Mouse (Mus musculus) large intestine, adult 2 months (tissue): ENCODE results near the gene Gm17490. TPM values are rescaled to one million over a fixed set of nuclear protein-coding genes. Genes with fewer than 3 reads are reported as not detected.
"Not testable (repeated sequence)": the region's sequence is repeated elsewhere in the genome, so short reads cannot be mapped to it uniquely, and the experiment has no call there.

ENCODE experiments used
- DNase-seq: peaks from one replicate; pipeline ENCODE4 v3.0.0-alpha.2; 2012; ENCODE audit warnings: low read depth, low spot score
- WGBS: fragments of 180-500 bp; shearing (Covaris S2); methylation state at CpG from one replicate; pipeline ENCODE4 v1.1.7; 2018; 5-methylcytosine and 5-hydroxymethylcytosine counted together
- polyA plus RNA-seq: library from polyadenylated mRNA; depleted of rRNA; stranded (reverse); fragments of >200 nt; gene quantifications from 2 replicates; pipeline ENCODE4 v1.2.3, GENCODE M21; 2012

Gm17490 gene
- polyA plus RNA-seq, 1 experiment = not detected

GRCm38 (mm10) chr2:11636138-11636480, 10.0 kb upstream of the Gm17490 start:
- no peak for DNase-seq
- WGBS = 62% methylated on average over 3 of the region's 3 CpGs

DNA sequence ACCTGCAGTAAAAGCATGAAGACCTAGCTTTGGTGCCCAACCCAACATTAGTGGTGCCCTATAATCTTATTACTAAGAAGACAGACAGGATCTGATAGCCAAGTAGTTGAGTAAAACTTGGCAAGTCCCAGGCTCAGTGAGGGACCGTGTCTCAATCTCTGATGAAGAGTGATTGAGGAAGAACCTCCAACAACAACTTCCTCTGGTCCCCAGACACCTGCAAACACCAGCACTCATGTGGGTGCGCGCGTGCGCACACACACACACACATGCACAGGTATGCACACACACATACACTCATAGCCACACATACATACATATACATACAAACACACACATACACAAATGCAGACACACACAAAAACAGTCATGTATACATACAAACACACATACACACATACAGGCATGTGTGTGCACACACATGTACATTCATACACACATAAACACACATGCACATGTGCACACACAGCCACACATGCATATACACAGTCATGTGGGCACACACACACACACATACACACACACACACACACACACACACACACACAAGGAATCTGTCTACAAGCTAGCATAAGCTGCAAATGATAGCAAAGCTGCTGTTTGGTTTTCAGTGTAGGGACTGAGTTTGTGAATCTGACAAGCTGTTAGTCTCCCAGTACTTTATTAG, 9.5 kb upstream of the Gm17490 start:
- DNase-seq = no peak
- 90% methylated on average over 5 of the region's 5 CpGs for WGBS

GRCm38 (mm10) chr2:11635035-11635434, 9.0 kb upstream of the Gm17490 start:
- DNase-seq = no peak
- 87% methylated on average over 6 of the region's 6 CpGs for WGBS

GRCm38 (mm10) chr2:11623726-11624125, 2.3 kb downstream of the Gm17490 start:
- DNase-seq = no peak
- WGBS = 82% methylated on average over 2 of the region's 2 CpGs

- WGBS = 89% methylated on average over 8 of the region's 8 CpGs
- DNase-seq = no peak
Measured at GRCm38 (mm10) chr2:11623173-11623572, 2.9 kb downstream of the Gm17490 start.

- no peak for DNase-seq
- 84% methylated on average over 2 of the region's 2 CpGs for WGBS
Measured at GRCm38 (mm10) chr2:11619598-11619997, 6.5 kb downstream of the Gm17490 start.

- no peak for DNase-seq
- 92% methylated on average over 9 of the region's 9 CpGs for WGBS
Measured at GRCm38 (mm10) chr2:11616846-11617245, 9.2 kb downstream of the Gm17490 start.

DNA sequence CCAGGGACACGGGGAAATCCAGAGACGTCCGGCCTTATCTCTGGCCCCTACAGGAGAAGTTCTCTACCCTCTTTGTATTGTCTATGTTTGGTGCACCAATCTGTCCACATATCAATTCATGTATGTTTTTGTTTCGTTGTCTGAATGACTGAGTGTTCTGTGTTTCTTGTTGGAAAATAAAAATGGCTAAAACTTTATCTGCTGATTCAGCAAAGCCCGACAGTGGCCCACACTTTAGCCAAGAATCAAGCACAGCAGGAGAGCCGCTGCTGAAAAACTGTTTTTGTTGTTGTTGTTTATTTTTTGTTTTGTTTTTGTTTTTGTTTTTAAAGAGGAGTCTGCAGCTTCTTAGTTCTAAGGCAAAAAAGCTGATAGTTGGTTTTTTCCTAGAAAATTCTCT, 13.1 kb downstream of the Gm17490 start:
- WGBS = 86% methylated on average over 6 of the region's 6 CpGs
- DNase-seq = not testable (repeated sequence)

- WGBS = 58% methylated on average over 4 of the region's 4 CpGs
- DNase-seq = not testable (repeated sequence)
Measured at GRCm38 (mm10) chr2:11606718-11607117, 19.3 kb downstream of the Gm17490 start.

- no peak for DNase-seq
Measured at GRCm38 (mm10) chr2:11604911-11605310, 21.2 kb downstream of the Gm17490 start.

GRCm38 (mm10) chr2:11604053-11604452, 22.0 kb downstream of the Gm17490 start, which contains the start of gene Rbm17:
Rbm17 (minus strand) TSS chr2:11604153.
- 84% methylated on average over 5 of the region's 5 CpGs for WGBS
- no peak for DNase-seq

- peak; percentile 76 for DNase-seq
- WGBS = under 1% methylated on average over 78 of the region's 78 CpGs
Measured at GRCm38 (mm10) chr2:11602506-11603489, 23.3 kb downstream of the Gm17490 start.

DNA sequence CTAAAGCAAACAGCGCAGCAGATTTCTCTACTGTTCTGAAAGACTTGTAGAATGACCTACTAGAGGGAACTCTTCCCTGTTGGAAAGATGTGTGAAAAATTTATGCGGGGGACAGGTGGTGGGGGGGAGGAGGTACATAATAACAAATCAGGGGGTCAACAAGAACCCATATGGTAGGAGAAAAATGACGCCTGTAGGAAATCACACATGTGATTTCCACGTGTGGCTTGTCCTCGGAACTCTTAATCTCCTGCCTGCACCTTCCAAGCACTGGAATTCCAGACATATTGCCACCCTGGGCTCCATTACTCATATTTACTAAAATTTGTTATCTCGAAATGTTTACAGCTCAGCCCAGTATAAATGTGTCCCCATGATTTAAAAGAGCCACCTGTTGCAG, 24.3 kb downstream of the Gm17490 start:
- 65% methylated on average over 6 of the region's 6 CpGs for WGBS
- no peak for DNase-seq

GRCm38 (mm10) chr2:11597906-11598305, 28.2 kb downstream of the Gm17490 start:
- 96% methylated on average over 7 of the region's 7 CpGs for WGBS
- DNase-seq = no peak

DNA sequence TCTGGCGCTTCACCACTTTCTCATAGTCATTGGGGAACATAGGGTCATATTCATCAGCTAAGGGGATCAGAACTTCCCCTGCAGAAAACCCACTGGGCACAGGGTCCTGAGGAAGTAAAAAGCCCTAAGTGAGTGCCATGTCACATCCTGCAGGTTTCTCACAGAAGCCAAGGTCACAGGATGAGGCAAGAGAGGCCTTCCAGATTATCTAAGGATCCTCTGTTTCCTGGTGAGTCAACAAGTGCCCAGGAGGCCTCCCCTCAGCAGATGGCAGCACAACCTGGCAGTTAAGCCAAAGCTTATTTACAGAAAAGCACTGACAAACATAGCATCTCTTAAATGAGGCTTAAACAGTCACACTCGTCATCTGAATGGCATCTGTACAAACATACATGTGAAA, 29.4 kb downstream of the Gm17490 start:
- no peak for DNase-seq
- 66% methylated on average over 2 of the region's 2 CpGs for WGBS

DNA sequence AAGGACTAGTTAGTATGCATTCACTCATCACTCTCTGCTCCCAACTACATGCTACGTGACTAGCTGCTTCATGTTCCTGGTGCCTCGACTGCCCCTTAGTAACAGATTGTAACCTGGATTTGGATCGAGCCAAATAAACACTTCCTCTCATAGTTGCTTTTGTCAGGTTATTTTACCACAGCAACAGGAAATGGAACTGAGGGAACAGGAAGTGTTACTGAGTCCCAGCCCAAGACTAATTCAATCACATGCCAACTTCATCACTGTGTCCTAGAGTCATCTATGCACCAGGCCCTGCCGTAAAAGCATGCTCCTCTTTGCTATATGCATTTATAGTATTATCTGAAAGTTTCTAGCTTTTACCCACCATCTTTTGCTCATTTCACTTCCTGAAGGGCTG, 38.1 kb downstream of the Gm17490 start:
- DNase-seq = no peak
- 81% methylated on average over 4 of the region's 4 CpGs for WGBS

- 88% methylated on average over 4 of the region's 4 CpGs for WGBS
- DNase-seq = no peak
Measured at GRCm38 (mm10) chr2:11579399-11579798, 46.7 kb downstream of the Gm17490 start.

DNA sequence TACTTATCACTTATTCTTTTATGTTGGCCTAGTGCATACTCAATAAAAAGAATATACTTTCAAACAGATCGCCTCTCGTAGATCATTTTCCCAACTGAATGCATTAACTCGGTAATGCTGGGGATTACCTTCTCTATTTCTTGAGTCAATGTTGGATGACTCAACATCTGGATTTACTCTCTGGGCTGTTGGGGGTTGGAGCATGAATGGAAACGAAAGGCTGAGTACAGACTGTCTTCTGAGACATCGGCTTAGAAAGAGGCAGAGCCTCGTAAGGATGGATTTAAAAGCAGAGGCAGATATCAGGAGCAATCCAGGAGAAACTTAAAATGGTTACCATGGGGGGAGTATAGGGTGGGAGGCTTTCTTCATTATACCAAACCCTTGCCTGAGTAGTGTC, 47.9 kb downstream of the Gm17490 start:
- WGBS = 71% methylated on average over 6 of the region's 6 CpGs
- no peak for DNase-seq
